Mouse (Mus musculus) testis, adult 2 months (tissue): ENCODE measurements around the gene Hyal2. TPM values are rescaled to one million over a fixed set of nuclear protein-coding genes. Genes with fewer than 3 reads are reported as not detected.

Experiments
- H3K27ac ChIP-seq: fragments of 200-500 bp; 2 replicates; pipeline ENCODE4 v1.5.1; 2012; ENCODE audit warnings: low read depth, low read length; ENCODE audit not compliant: control insufficient read depth, insufficient read depth
- H3K27me3 ChIP-seq: fragments of 200-500 bp; 2 replicates; pipeline ENCODE4 v1.6.1; 2012; ENCODE audit warnings: mild to moderate bottlenecking, low read length, moderate library complexity; ENCODE audit not compliant: control insufficient read depth, insufficient read depth
- H3K36me3 ChIP-seq: fragments of 200-500 bp; 2 replicates; pipeline ENCODE4 v1.6.1; 2012; ENCODE audit warnings: mild to moderate bottlenecking, low read length; ENCODE audit not compliant: control insufficient read depth, insufficient read depth
- H3K4me1 ChIP-seq: fragments of 200-500 bp; 2 replicates; pipeline ENCODE4 v1.6.1; 2012; ENCODE audit warnings: low read length; ENCODE audit not compliant: control insufficient read depth, insufficient read depth
- H3K4me3 ChIP-seq: fragments of 200-500 bp; 2 replicates; pipeline ENCODE4 v1.5.1; 2012; ENCODE audit warnings: low read depth, mild to moderate bottlenecking, low read length, moderate library complexity, mixed read lengths; ENCODE audit not compliant: control insufficient read depth
- CTCF ChIP-seq: fragments of 200-500 bp; IDR thresholded peaks from 2 replicates; pipeline ENCODE4 v1.5.1; 2012; ENCODE audit warnings: low read depth, mild to moderate bottlenecking, inconsistent platforms, low read length, moderate library complexity; ENCODE audit not compliant: control insufficient read depth, insufficient read depth, insufficient replicate concordance
- POLR2A ChIP-seq: fragments of 200-500 bp; IDR thresholded peaks from 2 replicates; pipeline ENCODE4 v1.6.1; 2012; ENCODE audit warnings: low read depth, mild to moderate bottlenecking, inconsistent platforms, low read length, moderate library complexity; ENCODE audit not compliant: control insufficient read depth
- polyA plus RNA-seq: library from polyadenylated mRNA; depleted of rRNA; stranded (reverse); fragments of >200 nt; gene quantifications from 2 replicates; pipeline ENCODE4 v1.2.3, GENCODE M21; 2012

Gene Hyal2
- polyA plus RNA-seq, 1 experiment = 6.4 TPM

DNA sequence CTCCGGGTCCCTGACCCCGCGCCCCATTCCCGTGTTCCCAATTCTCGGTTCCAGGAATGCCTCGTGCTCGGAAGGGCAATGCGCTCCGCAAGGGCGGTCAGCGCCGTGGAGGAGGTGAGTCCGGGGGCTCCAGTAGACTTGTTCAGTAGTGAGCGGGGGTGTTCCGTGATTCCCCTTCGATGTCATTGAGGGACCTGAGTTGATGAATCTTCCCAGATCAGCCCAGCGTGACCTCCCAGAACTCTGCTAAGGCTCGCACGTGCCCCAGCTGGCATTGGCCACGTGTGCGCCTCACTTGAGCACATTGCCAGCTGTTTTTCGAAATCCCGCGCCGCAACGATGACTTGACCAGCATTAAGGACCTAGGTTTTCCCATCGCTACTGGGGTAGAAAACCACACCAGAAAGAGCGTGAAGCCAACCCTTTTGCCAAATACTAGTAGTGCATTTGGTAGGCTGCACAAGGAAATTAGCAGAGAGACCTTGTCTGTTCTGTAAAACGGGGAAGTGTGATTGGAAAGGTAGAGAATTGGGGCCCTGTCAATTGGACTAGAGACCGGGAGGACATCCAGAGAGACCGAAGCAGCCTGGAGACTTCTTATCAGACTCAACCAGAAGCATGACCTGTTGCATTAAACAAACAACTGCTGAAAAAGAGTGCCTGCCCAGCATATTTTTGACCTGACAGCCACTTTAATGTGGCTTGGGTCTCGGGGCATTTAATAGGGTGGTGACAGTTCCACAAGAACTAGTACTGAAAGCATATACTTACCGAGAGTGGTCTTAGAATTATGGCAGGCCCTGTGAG, 20.3 kb downstream of the Hyal2 start:
- Histone ChIP-seq H3K36me3 (no peaks in the 10 kb centered on the region), H3K27me3 (no peaks in the 10 kb centered on the region), H3K4me3 (peak overlapping the region; percentile 91), H3K4me1 (peaks cover 6% of the 10 kb centered on the region), H3K27ac (peak overlapping the region; percentile 48)
- TF ChIP-seq POLR2A = no peak
- TF ChIP-seq CTCF = no peak

- no peaks in the 10 kb centered on the region for H3K36me3 ChIP-seq
- TF ChIP-seq POLR2A = no peak
- no peak for TF ChIP-seq CTCF
- no peaks in the 10 kb centered on the region for H3K27me3 ChIP-seq
- no peak overlapping the region for H3K4me3 ChIP-seq
- peaks cover 6% of the 10 kb centered on the region for H3K4me1 ChIP-seq
- no peak overlapping the region for H3K27ac ChIP-seq
Measured at GRCm38 (mm10) chr9:107590058-107590772, 22.5 kb downstream of the Hyal2 start.

DNA sequence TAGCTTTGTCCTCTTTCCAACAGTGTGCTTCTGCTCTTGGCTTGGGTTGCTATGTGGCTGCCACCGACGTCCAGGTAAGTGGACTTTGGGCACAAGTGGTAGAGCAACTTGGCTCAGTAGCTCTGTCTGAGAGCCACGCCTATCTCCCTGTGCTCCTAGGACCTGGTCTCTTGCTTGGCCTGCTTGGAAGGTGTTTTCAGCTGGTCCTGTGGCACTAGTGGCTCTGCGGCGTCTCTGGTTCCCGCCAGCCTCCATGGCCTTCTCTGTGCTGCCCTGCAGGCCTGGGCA, 23.0 kb downstream of the Hyal2 start:
- Histone ChIP-seq H3K4me1 (peaks cover 6% of the 10 kb centered on the region), H3K27me3 (no peaks in the 10 kb centered on the region), H3K36me3 (no peaks in the 10 kb centered on the region), H3K27ac (no peak overlapping the region), H3K4me3 (no peak overlapping the region)
- TF ChIP-seq CTCF (no peak), POLR2A (no peak)

DNA sequence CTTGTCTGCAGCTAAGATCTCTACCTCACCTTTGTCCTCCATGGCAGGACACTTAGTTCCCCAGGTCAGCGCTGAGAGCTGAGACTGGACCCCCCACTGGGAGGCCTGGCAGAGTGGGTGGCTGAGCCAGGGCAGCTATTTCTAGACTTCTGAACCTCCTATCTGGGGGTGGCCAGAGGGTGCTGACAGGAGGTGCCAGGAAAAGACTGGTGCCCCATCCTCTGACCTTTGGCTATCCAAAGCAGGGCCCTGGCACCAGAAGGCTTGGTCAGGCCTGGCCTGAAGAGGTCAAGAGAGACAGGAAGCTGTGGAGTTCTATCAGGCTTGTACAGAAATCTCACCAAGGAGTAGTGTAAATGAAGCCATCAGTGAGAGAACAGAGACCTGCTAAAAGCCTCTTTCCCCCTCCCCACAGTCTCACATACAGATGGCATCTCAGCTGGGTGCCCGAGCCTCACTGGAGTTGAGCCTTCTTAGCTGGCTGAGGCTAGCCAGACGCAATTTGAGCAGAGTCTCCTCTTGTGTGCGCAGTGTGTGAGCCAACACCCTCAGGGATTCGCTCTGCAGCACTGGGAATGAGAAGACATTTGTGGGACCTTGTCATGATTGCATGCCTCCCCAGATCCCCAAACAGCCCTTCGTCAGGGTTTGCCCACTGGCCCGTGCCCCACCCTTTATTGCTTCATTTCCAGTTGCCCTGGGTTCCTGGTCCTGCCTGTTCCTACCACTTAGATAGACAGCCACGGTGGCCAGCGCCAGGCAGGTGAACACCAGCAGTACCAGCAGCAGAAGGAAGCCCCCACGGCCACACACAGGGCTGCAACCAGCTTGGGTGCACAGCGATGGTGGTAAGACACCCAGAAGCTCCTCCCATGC, 25.6 kb downstream of the Hyal2 start:
- TF ChIP-seq CTCF (no peak), POLR2A (no peak)
- Histone ChIP-seq H3K4me1 (no peaks in the 10 kb centered on the region; the same call in 1 of the 2 replicates), H3K27me3 (no peaks in the 10 kb centered on the region), H3K4me3 (no peak overlapping the region), H3K27ac (no peak overlapping the region), H3K36me3 (no peaks in the 10 kb centered on the region)

DNA sequence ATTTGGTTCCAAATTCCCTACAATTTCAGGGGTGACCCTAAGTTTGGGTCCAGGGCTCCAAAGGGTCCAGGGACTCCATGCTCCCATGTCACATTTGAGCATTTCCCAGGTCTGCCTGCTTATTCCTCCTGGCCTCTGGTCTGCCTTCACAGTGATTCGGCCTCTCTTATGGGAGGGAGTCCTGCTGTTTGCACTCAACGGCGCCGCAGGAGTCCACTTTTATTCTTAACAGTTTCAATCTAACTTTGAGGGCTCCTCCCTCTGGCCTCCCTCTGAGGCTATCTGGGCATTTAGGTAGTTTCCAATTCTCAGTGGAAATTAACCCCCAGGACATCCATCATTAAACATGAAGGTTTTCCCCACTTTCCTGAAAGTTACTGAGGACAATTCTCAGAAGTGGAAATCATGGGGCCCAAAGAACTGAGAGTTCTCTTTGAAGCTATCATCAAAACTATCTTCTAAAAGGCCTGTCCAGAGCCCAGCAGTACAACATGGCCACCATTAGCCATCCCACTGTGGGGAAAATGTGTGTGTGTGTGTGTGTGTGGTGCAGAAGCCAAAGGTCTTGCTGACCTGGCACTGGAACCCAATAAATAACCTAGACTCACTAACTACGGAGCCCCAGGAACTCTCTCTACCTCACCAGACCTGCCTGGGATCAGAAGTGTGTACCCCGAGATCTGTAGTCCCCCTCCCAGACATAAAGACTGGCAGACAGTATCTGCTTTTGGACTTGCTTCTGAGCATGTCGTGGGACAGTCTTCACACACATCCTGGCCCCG, 26.7 kb downstream of the Hyal2 start:
- no peak overlapping the region for H3K27ac ChIP-seq
- TF ChIP-seq POLR2A (no peak), CTCF (no peak)
- H3K36me3 ChIP-seq = no peaks in the 10 kb centered on the region
- peaks cover 4% of the 10 kb centered on the region for H3K4me1 ChIP-seq
- H3K4me3 ChIP-seq = no peak overlapping the region
- H3K27me3 ChIP-seq = no peaks in the 10 kb centered on the region

- TF ChIP-seq CTCF (no peak), POLR2A (no peak)
Measured at GRCm38 (mm10) chr9:107596619-107597569, 29.1 kb downstream of the Hyal2 start.

More at GRCm38 (mm10) chr9:107596619-107597569, 29.1 kb downstream of the Hyal2 start:
- no peaks in the 10 kb centered on the region for H3K36me3 ChIP-seq
- no peaks in the 10 kb centered on the region for H3K27me3 ChIP-seq
- H3K4me3 ChIP-seq = no peak overlapping the region
- H3K27ac ChIP-seq = no peak overlapping the region
- H3K4me1 ChIP-seq = peaks cover 8% of the 10 kb centered on the region
